ENCODE assay signal across 17 mouse cellular contexts in the genomic region with DNA sequence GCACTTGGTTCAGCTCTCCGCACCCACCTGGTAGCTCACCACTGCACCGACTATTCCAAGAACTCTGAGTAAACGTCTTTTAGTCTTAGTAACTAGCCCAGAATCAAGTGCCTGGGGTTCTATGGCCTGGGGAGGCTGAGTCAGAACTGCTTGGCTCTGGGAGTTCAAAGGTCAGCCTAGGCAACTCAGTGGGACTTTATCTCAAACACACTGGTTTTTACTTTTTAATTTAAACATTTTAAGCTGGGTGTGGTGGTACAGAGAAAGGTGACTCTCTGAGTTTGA. TPM values are rescaled to one million over a fixed set of nuclear protein-coding genes. Genes with fewer than 3 reads are reported as not detected.
A peak's percentile ranks its signal among the peaks of the same experiment; 100 is the strongest.
DNase-seq lines count a peak whose midpoint lies in the region; ATAC-seq and TF ChIP-seq lines count a peak whose summit lies in the region.
"Had no signal": no experiment of that assay in that cellular context is flagged by ENCODE, and none has a peak within 500 bp of the region (broad histone marks: within the 10 kb centered on the region; RNA-seq: fewer than 3 reads in every experiment).

No protein-coding gene starts in this region.

- 55% methylated on average over 3 of the region's 3 CpGs for WGBS in lung, embryonic 16.5 days
- WGBS in heart, embryonic 12.5 days, result 67% methylated on average over 3 of the region's 3 CpGs
- WGBS in forebrain, embryonic 14.5 days, result 52% methylated on average over 3 of the region's 3 CpGs

- peak overlapping the region; percentile 47 for H3K27ac ChIP-seq in lung, embryonic 16.5 days (ENCODE audit: low read length)
- peak overlapping the region; percentile 88 for H3K27ac ChIP-seq in embryonic fibroblast, embryonic 13.5 days (ENCODE audit: insufficient read depth, low read length)
- no peak overlapping the region for H3K27ac ChIP-seq in heart, embryonic 12.5 days (ENCODE audit: poor library complexity, severe bottlenecking)
- H3K27ac ChIP-seq in forebrain, embryonic 14.5 days (ENCODE audit: low read depth, low read length), result no peak overlapping the region
- H3K27ac ChIP-seq: hindbrain, embryonic 13.5 days; liver, embryonic 12.5 days; neural tube, embryonic 15.5 days had no signal

- no peak for TF ChIP-seq POLR2A in embryonic fibroblast, embryonic 13.5 days (IDR thresholded peaks at IDR 0.05; ENCODE audit: low read depth, low read length)

- DNase-seq in lung, postnatal 10 days, result no peak
- DNase-seq in forebrain, embryonic 14.5 days (ENCODE audit: low spot score), result no peak
- DNase-seq in c-Kit-positive CD71-positive TER-119-positive erythroid progenitor cells, embryonic 14.5 days (ENCODE audit: low spot score), result no peak
- DNase-seq: adrenal gland, adult 8-10 months; embryo, embryonic 11 days; heart, postnatal 14 days; spleen, adult 18-20 months; thymus, postnatal 25 days had no signal

- no peak overlapping the region for H3K4me3 ChIP-seq in lung, embryonic 16.5 days (ENCODE audit: low read length)
- no peak overlapping the region for H3K4me3 ChIP-seq in embryonic fibroblast, embryonic 13.5 days (ENCODE audit: insufficient read depth, low read length)
- H3K4me3 ChIP-seq in heart, embryonic 12.5 days, result no peak overlapping the region
- H3K4me3 ChIP-seq in forebrain, embryonic 14.5 days (ENCODE audit: low read depth, low read length), result no peak overlapping the region
- H3K4me3 ChIP-seq: hindbrain, embryonic 13.5 days; liver, embryonic 12.5 days; neural tube, embryonic 15.5 days had no signal

- H3K9ac ChIP-seq in lung, embryonic 16.5 days (ENCODE audit: low read length), result no peak overlapping the region
- H3K9ac ChIP-seq in heart, embryonic 12.5 days, result no peak overlapping the region
- no peak overlapping the region for H3K9ac ChIP-seq in forebrain, embryonic 14.5 days (ENCODE audit: low read length)
- H3K9ac ChIP-seq: hindbrain, embryonic 13.5 days; liver, embryonic 12.5 days; neural tube, embryonic 15.5 days had no signal

- no peak for ATAC-seq in lung, embryonic 16.5 days (ENCODE audit: low read depth)
- 0 out of 2 replicates have a peak, but pooled peaks have one; percentile 8 for ATAC-seq in megakaryocyte progenitor cell, adult 5-6 weeks (replicated peaks; ENCODE audit: poor library complexity)
- no peak for ATAC-seq in heart, embryonic 12.5 days (ENCODE audit: insufficient number of reproducible peaks, low FRiP score)
- no peak for ATAC-seq in forebrain, embryonic 14.5 days
- ATAC-seq: liver, embryonic 12.5 days; midbrain, embryonic 16.5 days; Patski had no signal

- TF ChIP-seq CTCF in embryonic fibroblast, embryonic 13.5 days (IDR thresholded peaks at IDR 0.05; ENCODE audit: borderline replicate concordance, insufficient read depth, low read length), result no peak

- H3K36me3 ChIP-seq in lung, embryonic 16.5 days (ENCODE audit: control insufficient read depth, insufficient read depth, low read length), result peaks cover 4% of the 10 kb centered on the region; the same call in 1 of the 2 replicates
- H3K36me3 ChIP-seq in heart, embryonic 12.5 days, result no peaks in the 10 kb centered on the region
- H3K36me3 ChIP-seq in forebrain, embryonic 14.5 days (ENCODE audit: control insufficient read depth, insufficient read depth, low read length), result no peaks in the 10 kb centered on the region
- H3K36me3 ChIP-seq: liver, embryonic 12.5 days; neural tube, embryonic 15.5 days had no signal

- no peak overlapping the region for H3K4me2 ChIP-seq in lung, embryonic 16.5 days (ENCODE audit: low read depth, low read length)
- no peak overlapping the region for H3K4me2 ChIP-seq in heart, embryonic 12.5 days
- no peak overlapping the region for H3K4me2 ChIP-seq in forebrain, embryonic 14.5 days (ENCODE audit: low read length)
- H3K4me2 ChIP-seq: hindbrain, embryonic 13.5 days; liver, embryonic 12.5 days; neural tube, embryonic 15.5 days had no signal

- peaks cover 45% of the 10 kb centered on the region for H3K4me1 ChIP-seq in lung, embryonic 16.5 days (replicated peaks; ENCODE audit: control insufficient read depth, insufficient read depth, low read length)
- peaks cover 10% of the 10 kb centered on the region for H3K4me1 ChIP-seq in embryonic fibroblast, embryonic 13.5 days (ENCODE audit: control insufficient read depth, insufficient read depth, low read length)
- no peaks in the 10 kb centered on the region; the same call in 1 of the 2 replicates for H3K4me1 ChIP-seq in heart, embryonic 12.5 days (replicated peaks)
- peaks cover 12% of the 10 kb centered on the region for H3K4me1 ChIP-seq in forebrain, embryonic 14.5 days (ENCODE audit: control insufficient read depth, insufficient read depth, low read length)

- H3K9me3 ChIP-seq in lung, embryonic 16.5 days (ENCODE audit: control insufficient read depth, low read length), result no peaks in the 10 kb centered on the region
- H3K9me3 ChIP-seq in heart, embryonic 12.5 days (replicated peaks), result no peaks in the 10 kb centered on the region; the same call in 1 of the 2 replicates
- H3K9me3 ChIP-seq in forebrain, embryonic 14.5 days (replicated peaks; ENCODE audit: control insufficient read depth, low read length), result no peaks in the 10 kb centered on the region
- H3K9me3 ChIP-seq: hindbrain, embryonic 13.5 days; liver, embryonic 12.5 days; neural tube, embryonic 15.5 days had no signal

- no peaks in the 10 kb centered on the region for H3K27me3 ChIP-seq in lung, embryonic 16.5 days (ENCODE audit: control insufficient read depth, insufficient read depth, low read depth, low read length)
- peaks cover 89% of the 10 kb centered on the region for H3K27me3 ChIP-seq in heart, embryonic 12.5 days (replicated peaks)
- H3K27me3 ChIP-seq in forebrain, embryonic 14.5 days (replicated peaks; ENCODE audit: control insufficient read depth, insufficient read depth, low read length), result no peaks in the 10 kb centered on the region
- H3K27me3 ChIP-seq: liver, embryonic 12.5 days; neural tube, embryonic 15.5 days; Patski had no signal

RNA-seq across cellular contexts. Expression of a gene that starts 27.0 kb away (rescaled TPM):
- polyA plus RNA-seq in lung, embryonic 16.5 days (2015; fragmentation: Nextera tagmentation; extraction: Ambion mirVana), result 21.6 and 21.8 TPM in 2 replicates
- polyA plus RNA-seq in embryonic fibroblast, embryonic 13.5 days (2011; ENCODE audit: insufficient read length, low read depth, missing spikeins), result 22.0 and 36.9 TPM in 2 replicates
- total RNA-seq in megakaryocyte progenitor cell, adult 5-6 weeks (2015), result 28.2 and 34.2 TPM in 2 replicates
- 5.4 and 8.3 TPM in 2 replicates for total RNA-seq in megakaryocyte progenitor cell, adult 5-6 weeks (2017)
- polyA plus RNA-seq in heart, embryonic 12.5 days (2016; fragmentation: Nextera tagmentation; extraction: Ambion mirVana), result 3.7 and 3.8 TPM in 2 replicates
- 6.2 and 11.9 TPM in 2 replicates for polyA plus RNA-seq in forebrain, embryonic 14.5 days (2014; fragmentation: Nextera tagmentation; extraction: Ambion mirVana)

Comparison
In these comparisons a context has a peak if more than half of its experiments do, and no peak if none do; other contexts are left out.
1. H3K27ac ChIP-seq: peak in lung, embryonic 16.5 days (single experiment) and embryonic fibroblast, embryonic 13.5 days (single experiment); none in heart, embryonic 12.5 days (single experiment) and forebrain, embryonic 14.5 days (single experiment).